Mouse (Mus musculus) erythroblast, embryonic 14.5 days (primary cell): ENCODE data around the gene Ndufa4.

Source experiments
- GATA1 ChIP-seq: IDR thresholded peaks from 2 replicates; pipeline ENCODE4 v1.6.1; 2012; ENCODE audit warnings: low read length, inconsistent platforms, mixed read lengths
- TAL1 ChIP-seq: IDR thresholded peaks from 3 replicates; pipeline ENCODE4 v1.6.1; 2012; ENCODE audit warnings: low read length, inconsistent platforms, mixed read lengths

- TF ChIP-seq TAL1 = no peak
- no peak for TF ChIP-seq GATA1
Measured at GRCm38 (mm10) chr6:11900809-11901310, 6.4 kb downstream of the Ndufa4 start.
